Mouse (Mus musculus): ENCODE data around the gene Klkb1. TPM values are rescaled to one million over a fixed set of nuclear protein-coding genes. Genes with fewer than 3 reads are reported as not detected.

The Klkb1 gene
- polyA plus RNA-seq, 1 experiment from 2014 or later, result not detected

DNA sequence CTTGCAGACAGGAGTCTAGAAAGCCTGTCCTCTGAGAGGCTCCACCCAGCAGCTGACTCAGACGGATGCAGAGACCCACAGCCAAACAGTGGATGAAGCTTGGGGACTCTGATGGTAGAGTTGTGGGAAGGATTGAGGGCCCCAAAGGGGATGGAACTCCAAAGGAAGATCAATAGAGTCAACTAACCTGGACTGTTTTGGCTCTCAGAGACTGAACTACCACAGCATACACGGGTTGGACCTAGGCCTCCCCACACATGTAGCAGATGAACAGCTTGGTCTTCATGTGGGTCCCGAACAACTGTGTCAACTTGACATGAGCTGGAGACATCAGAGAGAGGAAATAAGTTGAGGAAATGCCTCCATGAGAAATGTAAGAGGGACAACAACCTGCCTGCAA lies 31.8 kb downstream of the Klkb1 start:
- DNase-seq (ENCODE audit: low spot score), result no peak
- no peaks in the 10 kb centered on the region for H3K27me3 ChIP-seq (ENCODE audit: control insufficient read depth, insufficient read depth, low read length)
- 84% methylated on average over 3 of the region's 3 CpGs for WGBS
- H3K4me1 ChIP-seq (ENCODE audit: control insufficient read depth, insufficient read depth, low read length), result no peaks in the 10 kb centered on the region
- H3K9ac ChIP-seq (ENCODE audit: low read length), result no peak overlapping the region
- H3K4me2 ChIP-seq (ENCODE audit: low read depth, severe bottlenecking), result no peak overlapping the region
- no peak overlapping the region for H3K4me3 ChIP-seq (ENCODE audit: low read depth, low read length)
- H3K27ac ChIP-seq (replicated peaks; ENCODE audit: low read depth, low read length), result no peak overlapping the region
- H3K9me3 ChIP-seq (ENCODE audit: control insufficient read depth, low read length), result no peaks in the 10 kb centered on the region
- no peaks in the 10 kb centered on the region for H3K36me3 ChIP-seq (ENCODE audit: control insufficient read depth, insufficient read depth, low read length)
- ATAC-seq (ENCODE audit: insufficient number of reproducible peaks, low FRiP score, low TSS enrichment, low read depth), result no peak

DNA sequence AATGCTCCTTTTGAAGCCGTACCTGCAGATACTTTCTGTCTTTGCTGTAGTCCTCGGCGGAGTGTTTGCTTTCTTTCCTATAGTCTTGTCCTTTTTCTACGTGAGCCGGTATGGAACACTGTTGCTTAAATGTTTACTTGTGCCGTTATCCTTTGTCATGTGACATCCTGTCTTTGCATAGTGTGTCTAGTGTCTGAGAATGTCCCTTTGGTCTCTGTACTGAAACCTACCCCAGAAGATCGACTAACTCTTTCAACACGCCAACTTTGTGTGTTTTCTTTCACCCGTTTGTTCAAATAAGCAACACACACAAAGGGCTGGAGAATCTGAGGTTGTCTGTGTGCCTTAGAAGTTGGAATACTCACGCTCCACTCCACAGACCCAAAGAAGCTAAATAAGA lies 32.7 kb downstream of the Klkb1 start, which contains the start of gene F11:
F11 (minus strand) TSS at position 112 of the 400 bp plus-strand sequence.
- WGBS, result 90% methylated on average over 10 of the region's 10 CpGs
- Histone ChIP-seq H3K36me3 (ENCODE audit: control insufficient read depth, insufficient read depth, low read length) (no peaks in the 10 kb centered on the region), H3K27me3 (ENCODE audit: control insufficient read depth, insufficient read depth, low read length) (no peaks in the 10 kb centered on the region), H3K9me3 (ENCODE audit: control insufficient read depth, low read length) (no peaks in the 10 kb centered on the region), H3K4me1 (ENCODE audit: control insufficient read depth, insufficient read depth, low read length) (no peaks in the 10 kb centered on the region), H3K4me3 (ENCODE audit: low read depth, low read length) (no peak within 1 kb of the TSS), H3K4me2 (ENCODE audit: low read depth, severe bottlenecking) (no peak within 1 kb of the TSS), H3K27ac (replicated peaks; ENCODE audit: low read depth, low read length) (no peak within 1 kb of the TSS), H3K9ac (ENCODE audit: low read length) (no peak within 1 kb of the TSS)
- DNase-seq (ENCODE audit: low spot score), result no peak
- no peak for ATAC-seq (ENCODE audit: insufficient number of reproducible peaks, low FRiP score, low TSS enrichment, low read depth)

- Histone ChIP-seq H3K9ac (ENCODE audit: low read length) (no peak overlapping the region), H3K4me2 (ENCODE audit: low read depth, severe bottlenecking) (no peak overlapping the region), H3K4me1 (ENCODE audit: control insufficient read depth, insufficient read depth, low read length) (no peaks in the 10 kb centered on the region), H3K9me3 (ENCODE audit: control insufficient read depth, low read length) (no peaks in the 10 kb centered on the region), H3K4me3 (ENCODE audit: low read depth, low read length) (no peak overlapping the region), H3K27me3 (ENCODE audit: control insufficient read depth, insufficient read depth, low read length) (no peaks in the 10 kb centered on the region), H3K27ac (replicated peaks; ENCODE audit: low read depth, low read length) (no peak overlapping the region), H3K36me3 (ENCODE audit: control insufficient read depth, insufficient read depth, low read length) (no peaks in the 10 kb centered on the region)
- no peak for ATAC-seq (ENCODE audit: insufficient number of reproducible peaks, low FRiP score, low TSS enrichment, low read depth)
- WGBS, result 83% methylated on average over 8 of the region's 8 CpGs
- no peak for DNase-seq (ENCODE audit: low spot score)
Observed at GRCm38 (mm10) chr8:45258421-45258820, 36.2 kb downstream of the Klkb1 start.

DNA sequence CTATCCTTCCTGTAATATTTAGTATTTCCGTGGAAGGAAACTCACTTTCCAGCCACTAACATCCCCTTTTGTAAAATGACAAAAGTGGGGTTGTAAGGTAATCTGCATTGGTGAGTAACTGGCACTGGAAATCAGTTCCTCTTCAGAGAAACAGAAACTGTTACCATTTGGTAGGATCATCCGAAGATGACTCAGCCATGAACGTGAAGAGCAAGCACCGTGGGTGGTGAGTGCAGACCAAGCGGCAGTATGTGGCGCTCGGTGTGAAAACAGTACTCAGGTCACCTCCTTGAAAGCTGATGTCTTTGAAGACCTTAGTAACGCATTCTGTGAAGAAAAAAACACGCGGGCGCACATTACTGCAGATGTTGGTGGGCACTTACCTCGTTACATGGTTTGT lies 39.6 kb downstream of the Klkb1 start:
- no peaks in the 10 kb centered on the region for H3K4me1 ChIP-seq (ENCODE audit: control insufficient read depth, insufficient read depth, low read length)
- ATAC-seq (ENCODE audit: insufficient number of reproducible peaks, low FRiP score, low TSS enrichment, low read depth) (no peak), DNase-seq (ENCODE audit: low spot score) (no peak)
- H3K4me2 ChIP-seq (ENCODE audit: low read depth, severe bottlenecking), result no peak overlapping the region
- no peak overlapping the region for H3K9ac ChIP-seq (ENCODE audit: low read length)
- 73% methylated on average over 12 of the region's 12 CpGs for whole genome bisulfite sequencing
- no peaks in the 10 kb centered on the region for H3K27me3 ChIP-seq (ENCODE audit: control insufficient read depth, insufficient read depth, low read length)
- no peak overlapping the region for H3K27ac ChIP-seq (replicated peaks; ENCODE audit: low read depth, low read length)
- H3K9me3 ChIP-seq (ENCODE audit: control insufficient read depth, low read length), result no peaks in the 10 kb centered on the region
- H3K36me3 ChIP-seq (ENCODE audit: control insufficient read depth, insufficient read depth, low read length), result no peaks in the 10 kb centered on the region
- H3K4me3 ChIP-seq (ENCODE audit: low read depth, low read length), result no peak overlapping the region

DNA sequence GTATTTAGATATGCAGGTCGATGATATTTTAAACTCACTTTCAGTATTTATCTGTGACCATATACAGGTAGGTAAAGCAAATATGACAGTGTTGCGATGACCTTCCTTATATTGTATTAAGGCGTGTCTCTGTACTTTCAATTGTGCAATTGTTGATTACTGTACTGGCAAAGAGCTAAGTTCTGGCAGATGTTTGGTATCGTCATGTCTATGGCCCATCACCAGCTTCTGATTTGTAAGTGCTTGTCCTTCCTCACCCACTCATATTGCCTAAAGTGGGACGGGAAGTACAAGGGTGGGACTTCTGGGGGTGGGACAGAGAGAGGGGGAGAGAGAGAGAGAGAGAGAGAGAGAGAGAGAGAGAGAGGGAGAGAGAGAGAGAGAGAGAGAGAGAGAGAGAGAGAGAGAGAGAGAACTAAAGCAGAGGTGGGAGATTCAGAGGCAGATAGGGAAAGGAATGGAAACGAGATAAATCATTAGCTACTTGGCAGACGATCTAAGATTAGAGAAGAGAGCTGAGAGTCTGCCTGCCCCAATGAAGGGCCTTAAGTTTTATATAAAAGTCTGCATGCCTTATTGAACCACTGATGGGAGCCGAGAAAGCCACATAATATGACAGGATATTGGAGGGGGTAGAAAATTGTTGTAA lies 40.3 kb downstream of the Klkb1 start:
- WGBS, result 89% methylated on average over 8 of the region's 8 CpGs
- H3K4me2 ChIP-seq (ENCODE audit: low read depth, severe bottlenecking), result no peak overlapping the region
- no peaks in the 10 kb centered on the region for H3K4me1 ChIP-seq (ENCODE audit: control insufficient read depth, insufficient read depth, low read length)
- no peak for ATAC-seq (ENCODE audit: insufficient number of reproducible peaks, low FRiP score, low TSS enrichment, low read depth)
- H3K27ac ChIP-seq (replicated peaks; ENCODE audit: low read depth, low read length), result no peak overlapping the region
- no peak overlapping the region for H3K9ac ChIP-seq (ENCODE audit: low read length)
- DNase-seq (ENCODE audit: low spot score), result no peak
- no peak overlapping the region for H3K4me3 ChIP-seq (ENCODE audit: low read depth, low read length)
- H3K9me3 ChIP-seq (ENCODE audit: control insufficient read depth, low read length), result no peaks in the 10 kb centered on the region
- no peaks in the 10 kb centered on the region for H3K36me3 ChIP-seq (ENCODE audit: control insufficient read depth, insufficient read depth, low read length)
- H3K27me3 ChIP-seq (ENCODE audit: control insufficient read depth, insufficient read depth, low read length), result no peaks in the 10 kb centered on the region

DNA sequence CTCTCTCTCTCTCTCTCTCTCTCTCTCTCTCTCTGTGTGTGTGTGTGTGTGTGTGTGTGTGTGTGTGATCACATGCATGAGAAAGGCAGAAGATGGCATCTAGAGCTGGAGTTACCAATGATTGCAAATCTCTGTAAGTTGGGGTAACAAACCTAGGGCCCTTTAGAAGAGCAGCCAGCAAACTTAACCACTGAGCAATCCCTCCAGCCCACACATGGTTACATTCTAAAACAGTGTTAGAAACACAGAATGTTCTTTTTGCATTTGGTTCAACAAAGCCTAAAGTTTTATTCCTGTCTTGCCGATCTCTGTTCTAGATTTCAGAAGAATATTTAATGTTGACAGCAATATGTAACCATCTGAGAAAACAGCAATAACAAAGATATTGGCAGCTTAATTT lies 41.1 kb downstream of the Klkb1 start:
- 96% methylated on average over 1 of the region's 1 CpGs for WGBS
- H3K4me2 ChIP-seq (ENCODE audit: low read depth, severe bottlenecking), result no peak overlapping the region
- H3K36me3 ChIP-seq (ENCODE audit: control insufficient read depth, insufficient read depth, low read length), result no peaks in the 10 kb centered on the region
- no peak for ATAC-seq (ENCODE audit: insufficient number of reproducible peaks, low FRiP score, low TSS enrichment, low read depth)
- H3K27me3 ChIP-seq (ENCODE audit: control insufficient read depth, insufficient read depth, low read length), result no peaks in the 10 kb centered on the region
- H3K9me3 ChIP-seq (ENCODE audit: control insufficient read depth, low read length), result no peaks in the 10 kb centered on the region
- no peak overlapping the region for H3K9ac ChIP-seq (ENCODE audit: low read length)
- no peak overlapping the region for H3K27ac ChIP-seq (replicated peaks; ENCODE audit: low read depth, low read length)
- H3K4me3 ChIP-seq (ENCODE audit: low read depth, low read length), result no peak overlapping the region
- DNase-seq (ENCODE audit: low spot score), result no peak
- H3K4me1 ChIP-seq (ENCODE audit: control insufficient read depth, insufficient read depth, low read length), result no peaks in the 10 kb centered on the region

DNA sequence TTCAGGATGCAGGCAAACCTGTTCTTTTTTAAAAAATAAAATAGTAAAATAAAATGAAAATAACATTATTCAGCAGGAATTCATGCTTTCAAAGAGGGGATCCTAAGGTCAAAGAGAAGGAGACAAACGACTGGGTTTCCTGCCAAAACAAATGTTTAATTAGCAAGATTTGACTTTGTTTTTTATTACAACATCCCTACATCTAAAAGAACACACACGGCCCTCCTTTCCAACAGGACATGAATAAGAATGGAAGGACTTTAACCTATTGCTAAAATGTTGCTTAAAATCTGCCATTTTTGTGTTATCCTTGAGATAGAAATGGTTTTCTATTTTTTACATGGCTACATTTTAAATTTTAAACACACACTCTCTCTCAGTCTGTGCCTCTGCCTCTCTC lies 41.5 kb downstream of the Klkb1 start:
- Histone ChIP-seq H3K4me2 (ENCODE audit: low read depth, severe bottlenecking) (no peak overlapping the region), H3K4me1 (ENCODE audit: control insufficient read depth, insufficient read depth, low read length) (no peaks in the 10 kb centered on the region), H3K27ac (replicated peaks; ENCODE audit: low read depth, low read length) (no peak overlapping the region), H3K36me3 (ENCODE audit: control insufficient read depth, insufficient read depth, low read length) (no peaks in the 10 kb centered on the region), H3K9me3 (ENCODE audit: control insufficient read depth, low read length) (no peaks in the 10 kb centered on the region), H3K9ac (ENCODE audit: low read length) (no peak overlapping the region), H3K27me3 (ENCODE audit: control insufficient read depth, insufficient read depth, low read length) (no peaks in the 10 kb centered on the region), H3K4me3 (ENCODE audit: low read depth, low read length) (no peak overlapping the region)
- ATAC-seq (ENCODE audit: insufficient number of reproducible peaks, low FRiP score, low TSS enrichment, low read depth), result no peak
- no peak for DNase-seq (ENCODE audit: low spot score)
- WGBS, result 56% methylated on average over 2 of the region's 2 CpGs

DNA sequence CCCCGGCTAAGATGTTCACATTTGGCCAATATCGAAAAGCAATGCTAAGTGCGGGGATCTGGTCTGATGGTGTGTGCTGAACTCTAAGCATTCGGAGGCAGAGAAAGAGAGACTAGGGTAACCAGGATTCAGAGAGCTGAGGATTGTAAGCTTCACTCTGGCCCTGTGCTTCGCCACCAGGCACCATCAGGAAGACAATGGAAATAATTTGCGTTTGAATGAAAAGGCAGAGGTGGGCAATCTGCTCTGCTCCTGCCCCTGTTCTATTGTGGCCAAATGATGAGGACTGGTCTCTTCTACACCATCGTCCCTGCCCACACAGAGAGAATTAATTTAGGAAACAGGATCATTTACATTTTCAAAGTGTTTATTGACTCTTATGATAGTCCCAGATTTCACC lies 48.4 kb downstream of the Klkb1 start:
- H3K4me2 ChIP-seq (ENCODE audit: low read depth, severe bottlenecking), result no peak overlapping the region
- no peak overlapping the region for H3K9ac ChIP-seq (ENCODE audit: low read length)
- no peaks in the 10 kb centered on the region for H3K4me1 ChIP-seq (ENCODE audit: control insufficient read depth, insufficient read depth, low read length)
- DNase-seq (ENCODE audit: low spot score) (no peak), ATAC-seq (ENCODE audit: insufficient number of reproducible peaks, low FRiP score, low TSS enrichment, low read depth) (no peak)
- H3K9me3 ChIP-seq (ENCODE audit: control insufficient read depth, low read length), result no peaks in the 10 kb centered on the region
- H3K27me3 ChIP-seq (ENCODE audit: control insufficient read depth, insufficient read depth, low read length), result no peaks in the 10 kb centered on the region
- no peak overlapping the region for H3K27ac ChIP-seq (replicated peaks; ENCODE audit: low read depth, low read length)
- no peaks in the 10 kb centered on the region for H3K36me3 ChIP-seq (ENCODE audit: control insufficient read depth, insufficient read depth, low read length)
- 62% methylated on average over 7 of the region's 7 CpGs for WGBS
- H3K4me3 ChIP-seq (ENCODE audit: low read depth, low read length), result no peak overlapping the region

DNA sequence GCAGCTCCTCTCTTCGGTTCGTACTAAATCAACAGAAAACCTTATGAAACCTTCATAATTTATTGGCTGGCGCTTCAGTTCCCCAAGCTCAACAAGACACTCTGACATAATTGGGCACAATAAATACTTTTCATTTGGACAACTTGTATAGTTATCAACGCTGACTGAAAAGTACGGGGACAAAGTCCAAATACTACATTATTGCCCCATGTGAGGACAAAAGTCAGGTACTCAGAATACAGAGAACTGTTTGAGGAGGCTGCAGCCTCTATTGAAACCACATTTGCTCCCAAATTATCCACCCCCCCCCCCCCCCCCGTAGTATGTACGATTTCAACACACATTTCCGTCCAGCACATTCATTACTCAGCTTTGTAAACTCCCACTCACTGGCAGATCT lies 55.3 kb downstream of the Klkb1 start:
- no peaks in the 10 kb centered on the region for H3K27me3 ChIP-seq (ENCODE audit: control insufficient read depth, insufficient read depth, low read length)
- H3K27ac ChIP-seq (replicated peaks; ENCODE audit: low read depth, low read length), result no peak overlapping the region
- WGBS, result 75% methylated on average over 8 of the region's 8 CpGs
- H3K4me2 ChIP-seq (ENCODE audit: low read depth, severe bottlenecking), result no peak overlapping the region
- no peak overlapping the region for H3K4me3 ChIP-seq (ENCODE audit: low read depth, low read length)
- DNase-seq (ENCODE audit: low spot score) (no peak), ATAC-seq (ENCODE audit: insufficient number of reproducible peaks, low FRiP score, low TSS enrichment, low read depth) (no peak)
- H3K4me1 ChIP-seq (ENCODE audit: control insufficient read depth, insufficient read depth, low read length), result no peaks in the 10 kb centered on the region
- no peaks in the 10 kb centered on the region for H3K9me3 ChIP-seq (ENCODE audit: control insufficient read depth, low read length)
- no peaks in the 10 kb centered on the region for H3K36me3 ChIP-seq (ENCODE audit: control insufficient read depth, insufficient read depth, low read length)
- no peak overlapping the region for H3K9ac ChIP-seq (ENCODE audit: low read length)
